Comparison of ENCODE assay signal across 9 mouse cellular contexts in the genomic region with DNA sequence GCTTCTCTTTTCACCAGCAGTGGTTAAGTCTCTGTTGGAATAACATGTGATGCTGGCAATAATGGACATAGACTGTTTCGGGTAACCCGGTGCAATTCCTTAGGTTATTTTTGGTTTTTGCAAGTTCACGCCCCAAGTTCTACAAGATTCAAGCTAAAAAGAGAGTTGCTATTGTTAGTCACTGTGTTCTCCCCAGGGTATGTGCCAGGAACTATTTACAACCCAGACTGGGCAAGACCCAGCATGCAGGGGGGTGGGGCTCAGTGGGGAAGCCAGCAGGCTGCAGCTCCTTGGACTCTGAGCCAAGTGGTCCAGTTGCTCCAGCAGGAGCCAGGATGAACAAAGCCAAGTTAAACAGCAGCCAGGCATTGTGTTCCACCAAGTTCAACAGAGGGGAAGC. TPM values are rescaled to one million over a fixed set of nuclear protein-coding genes. Genes with fewer than 3 reads are reported as not detected.
A peak's percentile ranks its signal among the peaks of the same experiment; 100 is the strongest.
DNase-seq lines count a peak whose midpoint lies in the region; ATAC-seq lines count a peak whose summit lies in the region.
"Had no signal": no experiment of that assay in that cellular context is flagged by ENCODE, and none has a peak within 500 bp of the region (broad histone marks: within the 10 kb centered on the region; RNA-seq: fewer than 3 reads in every experiment).

No protein-coding gene starts in this region.

- H3K27ac ChIP-seq in stomach, embryonic 15.5 days = peak overlapping the region; percentile 37; the same call in 1 of the 2 replicates

- no peak overlapping the region for H3K9ac ChIP-seq in stomach, embryonic 15.5 days

- peaks cover 11% of the 10 kb centered on the region for H3K4me1 ChIP-seq in stomach, embryonic 15.5 days

- H3K4me3 ChIP-seq in stomach, embryonic 15.5 days (replicated peaks) = no peak overlapping the region
- H3K4me3 ChIP-seq: megakaryocyte, embryonic 14.5 days had no signal

- H3K36me3 ChIP-seq in stomach, embryonic 15.5 days = no peaks in the 10 kb centered on the region

- WGBS in stomach, embryonic 15.5 days = 70% methylated on average over 3 of the region's 3 CpGs

- no peaks in the 10 kb centered on the region for H3K9me3 ChIP-seq in stomach, embryonic 15.5 days
- H3K9me3 ChIP-seq: megakaryocyte, embryonic 14.5 days had no signal

- no peak overlapping the region for H3K4me2 ChIP-seq in stomach, embryonic 15.5 days

- intact Hi-C loops in heart, postnatal 36 days (cut with DNase I) = loop anchor here (5.0 kb wide), 1 partner anchor 101 kb away; no protein-coding TSS in a partner anchor
- intact Hi-C loops in left cerebral cortex, postnatal 14 days (cut with DNase I) = no loop called here

- no peaks in the 10 kb centered on the region for H3K27me3 ChIP-seq in stomach, embryonic 15.5 days (replicated peaks)
- H3K27me3 ChIP-seq: megakaryocyte, embryonic 14.5 days had no signal

- DNase-seq in 3T3-L1 (ENCODE audit: low read depth, low spot score) = peak; percentile 90
- DNase-seq in Muller cell, postnatal 12 days (ENCODE audit: inconsistent ontology term) = peak; percentile 91
- peak; percentile 97 for DNase-seq in fat pad, adult 2 months (ENCODE audit: extremely low read depth, low read depth, low spot score)
- DNase-seq in heart, postnatal 36 days = peak; percentile 82 to 85
- DNase-seq in left cerebral cortex, postnatal 14 days (ENCODE audit: low spot score in 2 of 2) = peak; percentile 68 to 83
- DNase-seq in c-Kit-positive CD71-positive TER-119-positive erythroid progenitor cells, embryonic 14.5 days (ENCODE audit: low spot score) = no peak

- ATAC-seq in stomach, embryonic 15.5 days (ENCODE audit: insufficient read depth, low FRiP score, low read depth) = no peak
- ATAC-seq in activated CD4-positive, CD25-positive, alpha-beta regulatory T cell, adult 4 months = no peak

RNA-seq across cellular contexts. Expression of gene Nrbf2, which starts 2.8 kb away (rescaled TPM):
- 1 to 10 TPM; 8.4 to 10.0 TPM for total RNA-seq in heart, postnatal 36 days (2021)
- 10 to 100 TPM; 15.7 to 16.1 TPM for total RNA-seq in left cerebral cortex, postnatal 14 days (2021)
- 35.1 and 36.3 TPM in 2 replicates for polyA plus RNA-seq in stomach, embryonic 15.5 days (2015; fragmentation: Nextera tagmentation; extraction: Ambion mirVana)
- 10 to 100 TPM; 29.0 to 29.4 TPM for polyA plus RNA-seq in activated CD4-positive, CD25-positive, alpha-beta regulatory T cell, adult 4 months (2017; shearing (Covaris generic))
